Mouse (Mus musculus) embryonic facial prominence, embryonic 14.5 days (tissue): ENCODE results near the gene Ccdc42. TPM values are rescaled to one million over a fixed set of nuclear protein-coding genes. Genes with fewer than 3 reads are reported as not detected.

Experiments used
- polyA plus RNA-seq: library from polyadenylated mRNA; unstranded; fragments of >200 nt; fragmentation: Nextera tagmentation; extraction: Ambion mirVana; gene quantifications from 2 replicates; pipeline ENCODE4 v1.2.1, GENCODE M21; 2014

Gene Ccdc42
- polyA plus RNA-seq, 1 experiment from 2014 or later, result 0.64 TPM

Other genes with a start within 250 kb of the Ccdc42 start
- gene Ntn1, start 186.2 kb upstream of the Ccdc42 start, polyA plus RNA-seq, result 4.6 and 6.3 TPM in 2 replicates
- gene Pik3r5, start 154.9 kb upstream of the Ccdc42 start, polyA plus RNA-seq, result 0.48 and 1.1 TPM in 2 replicates
- gene Pik3r6, start 84.0 kb upstream of the Ccdc42 start, polyA plus RNA-seq, result 2.2 and 2.8 TPM in 2 replicates
- gene Mfsd6l, start 30.8 kb upstream of the Ccdc42 start, polyA plus RNA-seq, result 0.92 and 0.93 TPM in 2 replicates
- gene Myh10, start 104.5 kb downstream of the Ccdc42 start, polyA plus RNA-seq, result 103 and 117 TPM in 2 replicates